Mouse (Mus musculus) liver, postnatal 0 days (tissue): Measurements from ENCODE around the gene Cdk5r1. TPM values are rescaled to one million over a fixed set of nuclear protein-coding genes. Genes with fewer than 3 reads are reported as not detected.

Experiments
- ATAC-seq: fragments of 200-750 bp; cut with Nextera tagmentation; 2 replicates; pipeline ENCODE4 v1.8.0; 2017; ENCODE audit warnings: mild to moderate bottlenecking, moderate library complexity
- DNase-seq: peaks from one replicate; pipeline ENCODE4 v3.0.0-alpha.2; 2016
- H3K27ac ChIP-seq: fragments of 300-500 bp; sonication (generic); 2 replicates; pipeline ENCODE4 v1.5.1; 2014; ENCODE audit warnings: antibody characterized with exemption, moderate library complexity, mild to moderate bottlenecking, low read depth
- H3K27me3 ChIP-seq: fragments of 300-500 bp; sonication (generic); 2 replicates; pipeline ENCODE4 v1.6.1; 2014; ENCODE audit warnings: low read length, control low read depth, mixed read lengths; ENCODE audit not compliant: insufficient read depth
- H3K36me3 ChIP-seq: fragments of 300-500 bp; sonication (generic); replicated peaks from 2 replicates; pipeline ENCODE4 v1.6.1; 2014; ENCODE audit warnings: mild to moderate bottlenecking, control low read depth, low read length, moderate library complexity, mixed read lengths; ENCODE audit not compliant: insufficient read depth
- H3K4me1 ChIP-seq: fragments of 300-500 bp; sonication (generic); 2 replicates; pipeline ENCODE4 v1.6.1; 2014; ENCODE audit warnings: antibody characterized with exemption, mild to moderate bottlenecking, control low read depth; ENCODE audit not compliant: insufficient read depth
- H3K4me2 ChIP-seq: fragments of 300-500 bp; sonication (generic); 2 replicates; pipeline ENCODE4 v1.6.1; 2014; ENCODE audit warnings: low read depth, mild to moderate bottlenecking, low read length, moderate library complexity, mixed read lengths
- H3K4me3 ChIP-seq: fragments of 300-500 bp; sonication (generic); 2 replicates; pipeline ENCODE4 v1.5.1; 2014; ENCODE audit warnings: low read depth, low read length
- H3K9ac ChIP-seq: fragments of 300-500 bp; sonication (generic); replicated peaks from 2 replicates; pipeline ENCODE4 v1.6.1; 2014; ENCODE audit warnings: mild to moderate bottlenecking, moderate library complexity
- H3K9me3 ChIP-seq: fragments of 300-500 bp; sonication (generic); 2 replicates; pipeline ENCODE4 v1.6.1; 2016; ENCODE audit warnings: mild to moderate bottlenecking, control low read depth, low read length, mixed read lengths
- CTCF ChIP-seq: sonication (generic); IDR thresholded peaks from 2 replicates; pipeline ENCODE4 v1.5.1; 2016; ENCODE audit warnings: antibody characterized with exemption, low read depth
- EP300 ChIP-seq: IDR thresholded peaks from 2 replicates; pipeline ENCODE4 v1.6.1; 2016; ENCODE audit warnings: antibody characterized with exemption, low read depth, mild to moderate bottlenecking
- WGBS: fragments of 180-500 bp; shearing (Covaris S2); extraction: QIAGEN DNeasy Blood & Tissue Kit; methylation state at CpG from one replicate; pipeline ENCODE4 v1.1.7; 2014; ENCODE audit not compliant: insufficient replicate concordance; 5-methylcytosine and 5-hydroxymethylcytosine counted together
- polyA plus RNA-seq: library from polyadenylated mRNA; unstranded; fragments of >200 nt; fragmentation: Nextera tagmentation; extraction: Ambion mirVana; gene quantifications from 2 replicates; pipeline ENCODE4 v1.2.1, GENCODE M21; 2015

Gene Cdk5r1
- polyA plus RNA-seq: 0.18 and 0.28 TPM in 2 replicates

DNA sequence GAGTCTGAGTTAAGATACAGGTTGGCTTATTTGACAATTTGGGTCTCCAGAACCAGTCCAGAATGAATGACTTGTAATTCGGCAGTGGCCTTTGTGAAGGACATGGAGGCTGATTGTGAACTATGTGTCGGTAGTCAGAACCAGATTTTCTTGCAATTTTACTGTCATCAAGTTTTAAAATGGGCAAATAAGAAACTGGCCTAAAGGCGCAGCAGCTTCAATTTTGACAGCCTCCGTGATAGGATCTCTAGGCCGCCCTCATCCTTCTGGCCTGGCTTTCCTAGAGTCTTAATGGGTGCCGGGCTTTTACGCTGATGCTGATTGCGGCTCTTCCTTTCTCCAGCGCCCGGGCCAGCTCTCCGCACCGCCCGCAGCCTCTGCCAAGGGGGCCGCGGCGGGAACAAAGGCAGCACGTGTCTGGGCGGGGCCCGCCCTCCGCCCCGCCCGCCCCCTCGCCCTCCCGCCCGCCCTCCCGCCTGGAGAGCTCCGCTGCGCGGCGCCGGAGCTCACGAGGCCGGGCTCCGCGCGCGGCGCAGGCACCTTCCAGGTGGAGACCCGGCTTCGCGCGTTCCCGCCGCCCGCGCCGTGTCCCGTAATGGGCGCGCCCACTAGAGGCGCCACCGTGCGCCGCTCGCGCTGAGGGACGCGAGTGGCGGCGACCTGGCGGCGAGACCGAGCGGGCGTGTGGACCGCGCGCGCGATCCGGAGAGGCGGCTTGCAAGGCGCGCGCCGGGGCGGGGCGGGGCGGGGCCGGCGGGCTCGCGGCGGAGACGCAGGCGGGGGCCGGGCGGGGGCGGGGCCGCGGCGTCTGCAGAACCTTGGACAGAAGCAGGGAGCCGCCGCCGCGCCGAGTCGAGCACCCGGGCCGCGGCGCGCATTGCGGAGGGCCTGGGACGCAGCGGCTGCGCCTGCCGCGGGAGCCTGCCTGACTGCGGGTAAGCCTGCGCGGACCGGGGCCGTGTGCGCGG, at the start of gene Cdk5r1:
Gene Cdk5r1 (plus strand): TSS at position 802 of the 968 bp plus-strand sequence.
- peak within 1 kb of the TSS; percentile 68 for H3K9ac ChIP-seq
- H3K9me3 ChIP-seq: no peaks in the 10 kb centered on the region
- H3K4me2 ChIP-seq: peak within 1 kb of the TSS; percentile 98
- DNase-seq (peak; percentile 93), ATAC-seq (peak; percentile 92)
- peak within 1 kb of the TSS; percentile 23; the same call in 1 of the 2 replicates for H3K27ac ChIP-seq
- peaks cover 16% of the 10 kb centered on the region for H3K36me3 ChIP-seq
- peak within 1 kb of the TSS; percentile 74 for H3K4me3 ChIP-seq
- 2% methylated on average over 60 of the region's 116 CpGs for WGBS
- peaks cover 18% of the 10 kb centered on the region for H3K4me1 ChIP-seq
- peaks cover 15% of the 10 kb centered on the region; the same call in 1 of the 2 replicates for H3K27me3 ChIP-seq
- TF ChIP-seq EP300 (no peak), CTCF (peak; percentile 53)

DNA sequence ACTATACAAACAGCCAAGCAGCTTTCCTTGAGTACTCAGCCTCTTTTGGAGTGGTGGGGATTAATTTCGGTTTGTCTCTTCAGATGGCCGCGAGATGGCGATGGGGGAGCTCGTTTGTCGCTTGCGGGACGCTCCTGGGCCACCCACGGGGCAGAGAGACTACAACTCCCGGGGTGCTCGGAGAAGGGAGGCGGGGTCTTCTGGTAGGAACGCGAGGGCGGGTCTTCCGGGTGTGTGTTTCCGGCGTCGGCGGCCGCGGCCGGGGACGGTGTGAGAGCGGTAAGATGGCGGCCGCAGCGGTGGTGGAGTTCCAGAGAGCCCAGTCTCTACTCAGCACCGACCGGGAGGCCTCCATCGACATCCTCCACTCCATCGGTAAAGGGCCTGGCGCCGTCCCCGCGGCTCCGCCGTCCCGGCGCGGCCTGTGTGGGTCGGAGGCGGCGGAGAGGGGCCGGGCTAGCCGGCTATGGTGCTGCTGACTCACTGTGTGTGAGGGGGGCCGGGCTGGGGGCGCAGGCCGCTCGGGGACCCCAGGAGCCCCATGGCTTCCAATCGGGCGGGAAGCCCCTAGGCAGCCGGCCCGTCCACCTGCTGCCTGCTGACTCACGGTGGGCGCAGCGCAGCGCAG, 48.3 kb upstream of the Cdk5r1 start, which contains the start of gene Psmd11:
Gene Psmd11 (plus strand): TSS at position 235 of the 628 bp plus-strand sequence.
- Histone ChIP-seq H3K4me3 (peak within 1 kb of the TSS; percentile 71), H3K4me1 (peaks cover 7% of the 10 kb centered on the region), H3K9ac (peak within 1 kb of the TSS; percentile 90), H3K9me3 (no peaks in the 10 kb centered on the region), H3K27ac (peak within 1 kb of the TSS; percentile 85), H3K36me3 (peaks cover 14% of the 10 kb centered on the region), H3K27me3 (no peaks in the 10 kb centered on the region), H3K4me2 (peak within 1 kb of the TSS; percentile 76)
- TF ChIP-seq EP300 (no peak), CTCF (peak; percentile 91)
- ATAC-seq: peak; percentile 99
- under 1% methylated on average over 49 of the region's 58 CpGs for WGBS
- DNase-seq: peak; percentile 98

DNA sequence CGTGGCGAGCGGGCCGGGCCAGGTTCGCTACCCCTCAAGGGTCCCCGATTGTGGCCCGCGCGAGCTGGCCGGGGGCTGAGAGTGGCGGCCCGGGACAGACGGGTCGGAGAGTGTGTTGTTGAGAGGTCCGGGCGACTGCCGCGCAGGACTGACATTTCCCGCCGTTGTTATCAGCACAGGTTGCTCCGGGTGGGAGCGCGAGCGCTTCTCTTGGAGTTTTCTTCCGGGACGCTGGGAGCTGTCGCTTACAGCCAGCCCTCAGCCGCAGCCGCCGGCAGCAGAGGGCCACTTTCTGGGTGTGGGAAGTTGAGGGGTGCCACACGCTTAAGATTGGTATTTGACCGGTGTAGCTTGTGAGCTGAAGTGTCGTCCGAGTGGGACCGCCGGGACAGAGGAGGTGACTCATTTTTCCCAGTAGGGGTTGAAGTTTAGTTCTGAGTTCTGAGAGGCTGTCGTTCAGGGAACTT, 47.8 kb upstream of the Cdk5r1 start:
- DNase-seq (peak; percentile 68), ATAC-seq (peak; percentile 60)
- H3K9ac ChIP-seq: peak overlapping the region; percentile 90
- TF ChIP-seq CTCF (no peak), EP300 (no peak)
- no peaks in the 10 kb centered on the region for H3K9me3 ChIP-seq
- H3K4me1 ChIP-seq: peaks cover 7% of the 10 kb centered on the region
- peaks cover 19% of the 10 kb centered on the region for H3K36me3 ChIP-seq
- no peaks in the 10 kb centered on the region for H3K27me3 ChIP-seq
- WGBS: under 1% methylated on average over 37 of the region's 37 CpGs
- H3K27ac ChIP-seq: peak overlapping the region; percentile 85
- peak overlapping the region; percentile 76 for H3K4me2 ChIP-seq
- peak overlapping the region; percentile 71 for H3K4me3 ChIP-seq

DNA sequence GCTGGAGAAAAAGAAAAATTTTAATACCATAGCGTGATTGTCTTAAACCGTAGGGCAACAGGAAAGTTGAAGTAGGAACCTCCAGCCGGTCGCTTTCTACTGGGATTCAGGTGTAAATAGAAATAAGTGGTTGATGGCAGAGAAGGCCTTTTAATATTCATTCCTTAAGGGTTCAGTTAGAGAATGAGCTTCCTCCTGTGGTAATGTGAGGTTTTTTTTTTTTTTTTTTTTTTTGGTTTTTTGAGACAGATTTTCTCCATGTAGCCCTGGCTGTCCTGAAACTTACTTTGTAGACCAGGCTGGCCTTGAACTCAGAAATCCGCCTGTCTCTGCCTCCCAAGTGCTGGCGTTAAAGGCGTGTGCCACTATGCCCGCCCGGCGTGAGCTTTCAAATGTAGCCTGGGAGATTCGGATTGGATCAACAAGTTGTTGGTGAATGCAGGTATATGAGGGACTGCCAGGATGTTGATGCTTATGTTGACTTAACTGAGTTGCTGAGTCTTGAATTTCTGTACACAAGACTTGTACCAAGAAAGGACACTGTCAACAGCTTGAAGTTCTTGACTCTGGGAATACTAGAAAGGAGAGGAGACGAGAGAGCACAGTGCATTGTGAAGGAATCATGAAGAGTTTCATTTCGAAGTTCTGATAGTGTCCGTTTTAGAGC, 47.2 kb upstream of the Cdk5r1 start:
- Histone ChIP-seq H3K4me3 (peak overlapping the region; percentile 71), H3K4me2 (peak overlapping the region; percentile 76), H3K27me3 (no peaks in the 10 kb centered on the region), H3K9ac (peak overlapping the region; percentile 90), H3K4me1 (peaks cover 7% of the 10 kb centered on the region), H3K27ac (peak overlapping the region; percentile 85), H3K36me3 (peaks cover 19% of the 10 kb centered on the region), H3K9me3 (no peaks in the 10 kb centered on the region)
- TF ChIP-seq EP300 (no peak), CTCF (no peak)
- DNase-seq (no peak), ATAC-seq (no peak)
- 51% methylated on average over 14 of the region's 14 CpGs for WGBS

DNA sequence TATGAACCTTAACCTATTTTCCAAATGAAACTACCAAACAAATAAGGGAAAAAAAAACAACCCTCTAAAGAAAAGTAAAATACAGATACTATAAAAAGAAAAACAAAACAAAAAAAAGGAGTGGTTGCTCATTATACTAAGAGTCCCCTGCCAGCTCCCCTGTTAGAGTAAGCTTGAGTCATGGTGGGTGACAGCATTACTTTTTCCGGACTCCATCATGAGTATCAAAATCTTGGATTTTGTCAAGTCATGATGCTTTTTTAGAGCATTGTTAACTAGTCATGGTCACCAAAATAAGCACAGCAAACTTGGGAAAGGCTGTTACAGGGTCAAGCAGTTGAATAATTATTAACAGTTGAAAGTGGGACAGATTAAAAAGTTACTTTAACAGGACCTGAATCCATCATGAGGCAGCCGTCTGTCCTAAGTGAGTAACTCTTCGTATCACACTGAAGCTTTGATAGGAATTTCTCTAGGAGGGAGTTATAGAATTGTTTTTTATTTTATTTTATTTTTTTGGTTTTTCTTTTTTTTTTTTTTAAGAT, 46.4 kb upstream of the Cdk5r1 start:
- H3K36me3 ChIP-seq: peaks cover 19% of the 10 kb centered on the region
- H3K4me3 ChIP-seq: no peak overlapping the region
- H3K27me3 ChIP-seq: no peaks in the 10 kb centered on the region
- 69% methylated on average over 3 of the region's 3 CpGs for WGBS
- ATAC-seq: no peak
- H3K4me2 ChIP-seq: peak overlapping the region; percentile 76
- no peak for DNase-seq
- H3K9me3 ChIP-seq: no peaks in the 10 kb centered on the region
- H3K4me1 ChIP-seq: peaks cover 7% of the 10 kb centered on the region
- H3K27ac ChIP-seq: peak overlapping the region; percentile 55
- H3K9ac ChIP-seq: no peak overlapping the region
- no peak for TF ChIP-seq EP300
- TF ChIP-seq CTCF: no peak
